Mouse (Mus musculus) myocyte (in vitro differentiated cells): ENCODE results near the gene Nelfb. TPM values are rescaled to one million over a fixed set of nuclear protein-coding genes. Genes with fewer than 3 reads are reported as not detected.

Experiments used
- H3K27me3 ChIP-seq: one replicate; pipeline ENCODE4 v1.6.1; 2011; ENCODE audit not compliant: control insufficient read depth, insufficient read depth, insufficient read length
- H3K36me3 ChIP-seq: one replicate; pipeline ENCODE4 v1.6.1; 2011; ENCODE audit not compliant: control insufficient read depth, insufficient read depth
- H3K4me2 ChIP-seq: one replicate; pipeline ENCODE4 v1.6.1; 2011; ENCODE audit warnings: low read depth, control low read depth
- H3K4me3 ChIP-seq: one replicate; pipeline ENCODE4 v1.5.1; 2011; ENCODE audit warnings: mild to moderate bottlenecking, control low read depth, moderate library complexity
- H3K79me2 ChIP-seq: one replicate; pipeline ENCODE4 v1.6.1; 2011; ENCODE audit not compliant: control insufficient read depth, insufficient read depth
- H3ac ChIP-seq: one replicate; pipeline ENCODE4 v1.6.1; 2011; ENCODE audit not compliant: control insufficient read depth, insufficient read length
- CEBPB ChIP-seq: IDR thresholded peaks from 2 replicates; pipeline ENCODE4 v1.6.1; 2011; ENCODE audit warnings: mild to moderate bottlenecking, moderate library complexity; ENCODE audit not compliant: poor library complexity, insufficient read depth, severe bottlenecking
- E2F4 ChIP-seq: IDR thresholded peaks from one replicate; pipeline ENCODE4 v1.6.1; 2011; ENCODE audit warnings: mild to moderate bottlenecking, control low read depth, moderate library complexity; ENCODE audit not compliant: insufficient read depth
- MAX ChIP-seq: IDR thresholded peaks from one replicate; pipeline ENCODE4 v1.6.1; 2011; ENCODE audit warnings: low read depth, mild to moderate bottlenecking, control low read depth
- MYOD1 ChIP-seq, 3 experiments: IDR thresholded peaks; one replicate each; pipeline ENCODE4 v1.6.1; 2011; ENCODE audit warnings: control low read depth in 2 of 3, low read depth in 2 of 3, mild to moderate bottlenecking in 2 of 3, moderate library complexity in 1 of 3; ENCODE audit not compliant: insufficient read length in 2 of 3, control insufficient read depth in 1 of 3
- MYOG ChIP-seq, 3 experiments: IDR thresholded peaks; one replicate each; pipeline ENCODE4 v1.6.1; 2011; ENCODE audit warnings: control low read depth in 2 of 3, low read depth in 2 of 3, mild to moderate bottlenecking in 2 of 3; ENCODE audit not compliant: insufficient read length in 2 of 3, control insufficient read depth in 1 of 3, insufficient read depth in 1 of 3
- POLR2A ChIP-seq: IDR thresholded peaks from one replicate; pipeline ENCODE4 v1.6.1; 2011; ENCODE audit warnings: low read depth, mild to moderate bottlenecking, control low read depth, moderate library complexity; ENCODE audit not compliant: insufficient read length
- POLR2AphosphoS2 ChIP-seq: IDR thresholded peaks from one replicate; pipeline ENCODE4 v1.6.1; 2011; ENCODE audit warnings: low read depth, control low read depth; ENCODE audit not compliant: insufficient read length
- REST ChIP-seq: IDR thresholded peaks from one replicate; pipeline ENCODE4 v1.6.1; 2011; ENCODE audit warnings: mild to moderate bottlenecking, control low read depth, moderate library complexity; ENCODE audit not compliant: insufficient read depth, insufficient read length
- SRF ChIP-seq: IDR thresholded peaks from one replicate; pipeline ENCODE4 v1.6.1; 2011; ENCODE audit warnings: low read depth; ENCODE audit not compliant: control insufficient read depth, insufficient read length
- TCF12 ChIP-seq: IDR thresholded peaks from one replicate; pipeline ENCODE4 v1.6.1; 2011; ENCODE audit warnings: mild to moderate bottlenecking, control low read depth; ENCODE audit not compliant: poor library complexity, insufficient read depth, severe bottlenecking
- TCF3 ChIP-seq: IDR thresholded peaks from one replicate; pipeline ENCODE4 v1.6.1; 2011; ENCODE audit warnings: low read depth, control low read depth; ENCODE audit not compliant: insufficient read length
- USF1 ChIP-seq: IDR thresholded peaks from one replicate; pipeline ENCODE4 v1.6.1; 2011; ENCODE audit warnings: low read depth, mild to moderate bottlenecking, control low read depth, moderate library complexity
- polyA plus RNA-seq: library from polyadenylated mRNA; unstranded; fragments of >200 nt; fragmentation: generic; extraction: Trizol; gene quantifications from one replicate; pipeline ENCODE4 v1.2.1, GENCODE M21; 2012; ENCODE audit warnings: missing spikeins

Nelfb gene
- polyA plus RNA-seq, 1 experiment, result 55.8 TPM

DNA sequence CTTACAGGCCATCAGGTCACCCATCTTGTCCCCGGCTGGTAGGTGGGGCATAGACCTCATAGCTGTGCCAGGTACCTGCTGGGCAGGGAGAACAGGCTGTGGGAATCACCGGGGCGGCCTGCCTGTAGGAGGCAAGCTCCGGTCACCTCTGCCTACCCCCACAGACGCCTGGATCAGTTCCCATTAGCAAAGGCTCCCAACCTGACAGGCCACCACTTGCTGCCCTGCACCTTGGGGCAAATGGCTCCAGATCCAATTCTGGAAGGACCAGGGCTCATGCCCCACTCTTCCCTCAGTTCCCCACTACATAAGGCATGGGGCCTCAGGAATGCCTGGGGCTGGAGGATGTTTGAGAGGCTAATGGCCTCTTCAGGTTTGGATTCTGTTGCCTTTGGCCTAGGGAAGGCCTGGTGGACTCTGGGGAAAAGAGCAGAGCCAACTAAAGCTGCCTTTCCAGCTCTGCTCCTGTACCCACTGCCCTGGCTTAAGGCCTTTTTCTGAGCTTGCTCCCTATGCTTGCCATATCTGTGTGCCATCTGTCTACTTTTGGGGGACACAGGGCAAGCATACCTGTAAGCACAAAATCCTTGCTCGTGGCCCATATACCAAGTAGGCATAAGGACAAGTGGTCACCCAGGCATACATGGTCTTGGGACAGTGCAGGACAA is 40.1 kb downstream of the Nelfb start:
- H3K36me3 ChIP-seq, result no peaks in the 10 kb centered on the region
- no peaks in the 10 kb centered on the region for H3K27me3 ChIP-seq
- H3K4me3 ChIP-seq, result no peak overlapping the region
- no peak overlapping the region for H3K4me2 ChIP-seq
- no peak for TF ChIP-seq TCF3
- TF ChIP-seq MYOD1 (IDR thresholded peaks at IDR 0.05; ENCODE audit: control insufficient read depth in 1 of 3, insufficient read length in 2 of 3, low read depth in 2 of 3), result peak in 1 of 3 experiments; percentile 31
- TF ChIP-seq REST, result no peak
- H3ac ChIP-seq, result no peak overlapping the region
- H3K79me2 ChIP-seq, result no peaks in the 10 kb centered on the region

DNA sequence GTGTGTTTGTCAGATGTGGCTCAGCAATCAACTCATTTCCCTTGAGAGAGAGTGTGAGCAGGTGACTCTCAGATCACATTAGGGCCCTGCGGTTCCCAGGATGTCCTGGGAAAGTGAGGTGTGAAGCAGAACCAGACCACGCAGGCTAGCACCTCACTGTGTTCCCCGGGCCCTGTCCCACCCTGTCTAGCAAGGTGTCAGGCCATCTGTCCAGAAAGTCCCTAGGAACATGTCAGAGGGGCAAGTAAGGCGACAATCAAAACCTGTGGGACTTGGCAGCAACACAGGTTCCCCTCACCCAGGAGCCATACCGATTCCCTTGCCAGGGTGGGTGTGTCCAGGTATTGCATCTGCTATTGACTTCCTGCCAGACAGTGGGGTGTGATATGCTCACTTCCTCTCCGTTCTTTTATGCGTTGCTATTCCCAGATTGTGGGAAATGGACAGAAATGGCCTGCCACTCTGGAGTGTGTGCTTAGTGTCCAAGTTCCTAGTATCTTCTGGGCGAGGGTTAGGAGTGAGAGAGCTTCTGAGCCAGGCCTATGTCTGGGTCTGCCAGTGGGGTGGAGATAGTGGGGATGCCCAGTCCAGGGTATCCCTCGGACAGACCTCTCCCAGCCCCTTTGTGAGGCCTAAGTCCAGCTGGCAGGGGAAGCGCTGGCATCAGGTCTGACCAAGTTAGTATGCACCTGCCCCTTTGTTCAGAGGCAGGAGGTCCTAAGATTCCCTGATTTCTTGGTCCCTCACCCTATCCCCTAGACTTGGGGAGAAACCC is 40.8 kb downstream of the Nelfb start:
- Histone ChIP-seq H3K4me2 (no peak overlapping the region), H3ac (no peak overlapping the region), H3K79me2 (no peaks in the 10 kb centered on the region), H3K27me3 (no peaks in the 10 kb centered on the region), H3K36me3 (no peaks in the 10 kb centered on the region), H3K4me3 (no peak overlapping the region)
- TF ChIP-seq TCF12 (no peak), MYOG (IDR thresholded peaks at IDR 0.05; ENCODE audit: control insufficient read depth in 1 of 3, insufficient read depth in 1 of 3, insufficient read length in 2 of 3, low read depth in 2 of 3) (no peak), E2F4 (no peak), MAX (no peak), MYOD1 (IDR thresholded peaks at IDR 0.05; ENCODE audit: control insufficient read depth in 1 of 3, insufficient read length in 2 of 3, low read depth in 2 of 3) (no peak), POLR2A (no peak), REST (no peak), USF1 (no peak), SRF (no peak), TCF3 (no peak), POLR2AphosphoS2 (no peak), CEBPB (no peak)

DNA sequence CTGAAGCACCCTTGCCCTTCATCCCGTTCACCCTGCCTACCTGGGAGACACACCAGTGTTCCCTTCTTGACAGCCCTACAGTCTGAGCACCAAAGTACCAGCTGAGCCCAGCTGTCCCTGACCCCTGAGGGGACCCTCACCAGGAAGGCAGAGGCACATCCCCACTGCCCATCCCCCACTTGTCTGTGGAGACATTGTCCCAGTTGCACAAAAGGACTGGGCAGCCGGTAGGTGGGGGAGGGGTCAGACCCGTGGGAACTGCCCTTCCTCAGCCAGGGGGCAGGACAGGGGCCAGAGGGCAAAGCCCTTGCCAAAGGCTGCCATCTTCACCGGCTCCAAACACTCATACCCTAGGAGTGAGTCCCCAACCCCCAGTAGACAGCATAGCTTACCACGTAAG is 41.5 kb downstream of the Nelfb start:
- no peaks in the 10 kb centered on the region for H3K36me3 ChIP-seq
- TF ChIP-seq MYOG (IDR thresholded peaks at IDR 0.05; ENCODE audit: control insufficient read depth in 1 of 3, insufficient read depth in 1 of 3, insufficient read length in 2 of 3, low read depth in 2 of 3) (no peak), POLR2AphosphoS2 (no peak), SRF (no peak), E2F4 (no peak), USF1 (no peak), POLR2A (no peak), TCF12 (no peak), TCF3 (no peak), MYOD1 (IDR thresholded peaks at IDR 0.05; ENCODE audit: control insufficient read depth in 1 of 3, insufficient read length in 2 of 3, low read depth in 2 of 3) (no peak), CEBPB (no peak), MAX (no peak), REST (no peak)

GRCm38 (mm10) chr2:25168665-25168978 is 42.7 kb downstream of the Nelfb start:
- H3K27me3 ChIP-seq, result no peaks in the 10 kb centered on the region
- H3K36me3 ChIP-seq, result no peaks in the 10 kb centered on the region
- no peak for TF ChIP-seq MYOD1 (IDR thresholded peaks at IDR 0.05; ENCODE audit: control insufficient read depth in 1 of 3, insufficient read length in 2 of 3, low read depth in 2 of 3)
- TF ChIP-seq TCF3, result no peak
- no peak for TF ChIP-seq POLR2AphosphoS2
- TF ChIP-seq POLR2A, result no peak
- no peak for TF ChIP-seq TCF12
- no peak for TF ChIP-seq MYOG (IDR thresholded peaks at IDR 0.05; ENCODE audit: control insufficient read depth in 1 of 3, insufficient read depth in 1 of 3, insufficient read length in 2 of 3, low read depth in 2 of 3)
- TF ChIP-seq E2F4, result no peak
- TF ChIP-seq CEBPB, result no peak
- TF ChIP-seq SRF, result no peak
- no peak for TF ChIP-seq REST
- no peak for TF ChIP-seq USF1
- no peak for TF ChIP-seq MAX
- H3K79me2 ChIP-seq, result no peaks in the 10 kb centered on the region
- H3K4me3 ChIP-seq, result peak overlapping the region; percentile 6
- peak overlapping the region; percentile 39 for H3K4me2 ChIP-seq
- H3ac ChIP-seq, result no peak overlapping the region

More for the DNA sequence above, 41.5 kb downstream of the Nelfb start:
- H3ac ChIP-seq, result no peak overlapping the region
- no peak overlapping the region for H3K4me3 ChIP-seq
- no peaks in the 10 kb centered on the region for H3K27me3 ChIP-seq
- no peaks in the 10 kb centered on the region for H3K79me2 ChIP-seq
- H3K4me2 ChIP-seq, result no peak overlapping the region
